Mouse (Mus musculus): ENCODE results near the gene Egr2. TPM values are rescaled to one million over a fixed set of nuclear protein-coding genes. Genes with fewer than 3 reads are reported as not detected.

Egr2 gene
- total and polyA plus RNA-seq, 2 experiments: 0.09 to 0.73 TPM

DNA sequence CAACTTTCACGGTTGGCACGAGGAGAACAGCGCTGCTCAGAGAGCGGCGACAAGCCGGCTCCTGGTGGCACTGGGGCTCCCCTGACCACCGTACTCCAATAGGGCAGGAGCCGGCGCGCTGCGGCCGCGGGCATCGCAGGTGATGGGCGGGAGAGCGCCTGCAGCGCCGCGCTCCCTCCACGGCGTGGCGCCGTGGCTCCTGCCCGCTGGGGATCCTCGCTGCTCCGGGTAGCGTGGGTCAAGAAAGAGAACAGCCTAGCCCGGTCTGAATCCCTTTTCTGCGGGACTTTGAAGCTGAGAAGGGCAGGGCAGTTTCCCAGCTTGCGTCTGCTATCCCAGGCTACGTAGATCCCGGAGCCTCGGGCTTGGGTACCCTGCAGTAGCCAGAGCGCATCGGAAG, 697 bp downstream of the Egr2 start:
- H3K27me3 ChIP-seq (ENCODE audit: control insufficient read depth, insufficient read depth, low read length): peaks cover 23% of the 10 kb centered on the region
- WGBS: under 1% methylated on average over 35 of the region's 35 CpGs

DNA sequence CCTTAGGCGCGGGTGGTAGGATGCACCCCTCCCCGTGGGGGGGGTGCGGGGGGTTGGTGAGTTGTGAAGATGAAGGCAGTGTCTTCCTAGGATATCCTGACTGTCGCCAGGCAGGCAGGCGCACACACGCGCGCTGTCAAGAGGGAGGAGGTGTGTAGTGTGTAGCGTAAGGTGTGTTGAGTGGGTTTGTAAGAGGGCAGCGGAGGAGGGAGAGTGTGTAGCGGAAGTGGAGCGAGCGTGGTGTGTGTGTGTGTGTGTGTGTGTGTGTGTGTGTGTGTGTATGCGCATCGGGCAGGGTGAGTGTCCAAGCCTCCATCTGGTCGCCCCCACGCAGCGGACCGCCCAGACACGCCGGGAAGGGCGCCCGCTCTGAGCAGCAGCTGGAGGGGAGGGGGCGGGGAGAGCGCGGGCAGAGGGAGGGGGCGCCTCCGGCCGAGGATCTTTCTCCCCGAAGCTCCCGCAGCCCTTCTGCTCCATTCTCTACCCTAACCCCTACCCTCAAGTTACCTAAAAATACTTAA, 1.4 kb downstream of the Egr2 start:
- Histone ChIP-seq H3K9ac (ENCODE audit: low read depth, low read length) (peak overlapping the region; percentile 63), H3K27me3 (ENCODE audit: control insufficient read depth, insufficient read depth, low read length) (peaks cover 23% of the 10 kb centered on the region), H3K4me3 (ENCODE audit: insufficient read depth, low read depth, low read length) (peak overlapping the region; percentile 49), H3K4me1 (ENCODE audit: control insufficient read depth, insufficient read depth, low read length) (peaks cover 3% of the 10 kb centered on the region; the same call in 1 of the 2 replicates), H3K36me3 (ENCODE audit: control insufficient read depth, insufficient read depth, low read length) (no peaks in the 10 kb centered on the region), H3K79me2 (ENCODE audit: control insufficient read depth, insufficient read depth, low read length) (no peaks in the 10 kb centered on the region), H3K27ac (replicated peaks; ENCODE audit: insufficient read depth, low read depth, low read length) (no peak overlapping the region)
- DNase-seq (ENCODE audit: extremely low read depth, low read depth, low spot score): peak; percentile 15
- TF ChIP-seq CTCF (IDR thresholded peaks at IDR 0.05; ENCODE audit: low read depth, low read length) (no peak), POLR2A (IDR thresholded peaks at IDR 0.05; ENCODE audit: extremely low read depth, insufficient read depth, low read length) (no peak)
- 2% methylated on average over 18 of the region's 32 CpGs for WGBS

More for the DNA sequence above, 697 bp downstream of the Egr2 start:
- Histone ChIP-seq H3K27ac (replicated peaks; ENCODE audit: insufficient read depth, low read depth, low read length) (no peak overlapping the region), H3K9ac (ENCODE audit: low read depth, low read length) (no peak overlapping the region), H3K36me3 (ENCODE audit: control insufficient read depth, insufficient read depth, low read length) (no peaks in the 10 kb centered on the region), H3K79me2 (ENCODE audit: control insufficient read depth, insufficient read depth, low read length) (no peaks in the 10 kb centered on the region), H3K4me3 (ENCODE audit: insufficient read depth, low read depth, low read length) (peak overlapping the region; percentile 43; the same call in 1 of the 2 replicates), H3K4me1 (ENCODE audit: control insufficient read depth, insufficient read depth, low read length) (peaks cover 3% of the 10 kb centered on the region; the same call in 1 of the 2 replicates)
- TF ChIP-seq CTCF (IDR thresholded peaks at IDR 0.05; ENCODE audit: low read depth, low read length): peak; percentile 91
- TF ChIP-seq POLR2A (IDR thresholded peaks at IDR 0.05; ENCODE audit: extremely low read depth, insufficient read depth, low read length): no peak
- DNase-seq (ENCODE audit: extremely low read depth, low read depth, low spot score): peak; percentile 44

DNA sequence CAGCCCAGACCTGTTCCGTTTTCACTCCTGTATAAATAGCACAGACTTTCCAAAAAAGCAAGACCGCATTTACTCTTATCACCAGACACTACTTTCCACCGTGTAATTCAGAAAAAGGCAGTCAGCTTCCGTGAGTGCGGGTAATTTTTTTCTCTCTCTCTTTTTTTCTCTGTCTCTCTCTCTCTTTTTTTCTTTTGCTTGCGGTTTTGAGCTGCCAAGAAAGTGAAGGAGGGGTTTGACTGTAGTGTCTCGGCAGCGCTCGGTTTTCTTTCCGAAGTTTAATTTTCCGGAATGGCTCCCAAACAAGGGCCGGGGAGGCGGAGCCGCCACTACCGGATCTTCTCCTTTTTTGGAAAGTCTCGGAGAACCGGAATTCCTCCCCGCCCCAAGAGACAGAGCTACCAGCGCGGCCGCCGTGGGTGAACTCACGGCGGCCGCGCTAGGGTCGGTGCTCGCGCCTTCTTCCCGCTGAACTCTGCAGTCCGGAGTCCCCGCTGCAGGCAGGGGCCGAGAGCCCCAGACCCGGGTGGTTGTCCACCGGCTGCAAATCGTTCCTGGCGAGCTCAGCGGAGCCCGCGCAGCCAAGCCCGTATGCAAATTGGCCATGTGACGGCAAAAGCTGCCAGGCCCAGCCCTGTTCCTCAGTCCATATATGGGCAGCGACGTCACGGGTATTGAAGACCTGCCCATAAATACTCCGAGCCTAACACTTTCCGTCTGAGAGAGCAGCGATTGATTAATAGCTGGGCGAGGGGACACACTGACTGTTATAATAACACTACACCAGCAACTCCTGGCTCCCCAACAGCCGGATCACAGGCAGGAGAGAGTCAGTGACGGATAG, 2.1 kb downstream of the Egr2 start:
- H3K27me3 ChIP-seq (ENCODE audit: control insufficient read depth, insufficient read depth, low read length): peaks cover 23% of the 10 kb centered on the region
- peak overlapping the region; percentile 68 for H3K9ac ChIP-seq (ENCODE audit: low read depth, low read length)
- peak overlapping the region; percentile 59 for H3K4me3 ChIP-seq (ENCODE audit: insufficient read depth, low read depth, low read length)
- DNase-seq (ENCODE audit: extremely low read depth, low read depth, low spot score): peak; percentile 90
- H3K27ac ChIP-seq (replicated peaks; ENCODE audit: insufficient read depth, low read depth, low read length): no peak overlapping the region; the same call in 1 of the 2 replicates
- peaks cover 3% of the 10 kb centered on the region; the same call in 1 of the 2 replicates for H3K4me1 ChIP-seq (ENCODE audit: control insufficient read depth, insufficient read depth, low read length)
- no peaks in the 10 kb centered on the region for H3K79me2 ChIP-seq (ENCODE audit: control insufficient read depth, insufficient read depth, low read length)
- WGBS: under 1% methylated on average over 51 of the region's 51 CpGs
- no peaks in the 10 kb centered on the region for H3K36me3 ChIP-seq (ENCODE audit: control insufficient read depth, insufficient read depth, low read length)
- no peak for TF ChIP-seq POLR2A (IDR thresholded peaks at IDR 0.05; ENCODE audit: extremely low read depth, insufficient read depth, low read length)

DNA sequence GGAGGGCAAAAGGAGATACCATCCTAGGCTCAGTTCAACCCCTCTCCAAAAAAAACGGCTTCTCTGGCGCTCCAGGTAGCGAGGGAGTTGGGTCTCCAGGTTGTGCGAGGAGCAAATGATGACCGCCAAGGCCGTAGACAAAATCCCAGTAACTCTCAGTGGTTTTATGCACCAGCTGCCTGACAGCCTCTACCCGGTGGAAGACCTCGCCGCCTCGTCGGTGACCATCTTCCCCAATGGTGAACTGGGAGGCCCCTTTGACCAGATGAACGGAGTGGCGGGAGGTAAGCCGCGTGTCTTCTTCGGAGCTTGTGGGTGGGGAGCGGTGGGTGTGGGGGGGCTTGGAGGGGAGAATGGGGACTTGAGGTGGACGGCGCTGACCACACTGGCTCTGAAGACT, 2.8 kb downstream of the Egr2 start:
- no peak for DNase-seq (ENCODE audit: extremely low read depth, low read depth, low spot score)
- 2% methylated on average over 19 of the region's 19 CpGs for WGBS
- H3K79me2 ChIP-seq (ENCODE audit: control insufficient read depth, insufficient read depth, low read length): no peaks in the 10 kb centered on the region
- no peak overlapping the region for H3K9ac ChIP-seq (ENCODE audit: low read depth, low read length)
- peaks cover 22% of the 10 kb centered on the region for H3K27me3 ChIP-seq (ENCODE audit: control insufficient read depth, insufficient read depth, low read length)
- H3K36me3 ChIP-seq (ENCODE audit: control insufficient read depth, insufficient read depth, low read length): no peaks in the 10 kb centered on the region
- TF ChIP-seq CTCF (IDR thresholded peaks at IDR 0.05; ENCODE audit: low read depth, low read length): no peak
- TF ChIP-seq POLR2A (IDR thresholded peaks at IDR 0.05; ENCODE audit: extremely low read depth, insufficient read depth, low read length): no peak
- H3K4me1 ChIP-seq (ENCODE audit: control insufficient read depth, insufficient read depth, low read length): peaks cover 3% of the 10 kb centered on the region; the same call in 1 of the 2 replicates
- no peak overlapping the region for H3K27ac ChIP-seq (replicated peaks; ENCODE audit: insufficient read depth, low read depth, low read length)
- peak overlapping the region; percentile 20; the same call in 1 of the 2 replicates for H3K4me3 ChIP-seq (ENCODE audit: insufficient read depth, low read depth, low read length)

DNA sequence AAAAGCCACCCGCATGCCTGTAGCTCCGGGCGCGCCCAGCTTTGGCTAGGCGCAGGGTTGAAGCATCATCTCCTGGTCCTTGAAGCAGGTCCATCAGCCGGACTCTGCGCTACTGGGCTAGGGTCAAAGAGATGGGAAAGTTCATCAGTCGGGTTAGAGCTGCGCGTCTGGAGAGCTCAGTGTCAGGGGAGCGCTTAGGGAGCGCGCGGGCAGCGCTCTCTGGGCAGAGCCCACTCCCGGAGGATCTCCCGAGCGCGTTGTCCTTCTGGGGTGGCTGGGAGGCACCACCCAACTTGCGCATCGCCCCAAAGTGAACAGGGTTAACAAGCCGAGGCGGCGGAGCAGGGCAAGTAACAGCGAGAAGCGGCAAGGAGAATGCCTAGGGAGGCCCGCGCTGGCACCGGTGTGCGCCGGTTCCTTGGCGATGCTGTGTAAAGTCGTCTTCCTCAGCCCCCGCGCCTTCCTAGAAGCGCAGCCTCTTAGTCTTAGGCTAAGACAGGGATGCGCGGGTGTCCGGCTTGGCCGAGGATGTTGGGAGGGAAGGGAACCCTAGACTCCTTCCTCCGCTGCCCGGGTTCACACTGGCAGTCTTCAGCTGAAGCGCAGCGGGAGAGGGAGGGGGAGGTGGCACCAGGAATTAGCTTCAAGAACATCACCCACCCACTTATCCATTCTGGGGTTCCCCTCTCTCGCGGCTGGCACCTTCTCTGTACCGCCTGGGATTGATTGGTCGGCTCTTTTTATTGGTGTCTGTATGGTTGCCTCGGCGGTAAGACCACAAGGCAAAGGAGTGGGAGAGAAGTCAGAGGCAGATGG, 3.5 kb downstream of the Egr2 start:
- Histone ChIP-seq H3K9ac (ENCODE audit: low read depth, low read length) (no peak overlapping the region), H3K27ac (replicated peaks; ENCODE audit: insufficient read depth, low read depth, low read length) (no peak overlapping the region), H3K79me2 (ENCODE audit: control insufficient read depth, insufficient read depth, low read length) (no peaks in the 10 kb centered on the region), H3K27me3 (ENCODE audit: control insufficient read depth, insufficient read depth, low read length) (peaks cover 20% of the 10 kb centered on the region), H3K36me3 (ENCODE audit: control insufficient read depth, insufficient read depth, low read length) (no peaks in the 10 kb centered on the region), H3K4me1 (ENCODE audit: control insufficient read depth, insufficient read depth, low read length) (peaks cover 3% of the 10 kb centered on the region; the same call in 1 of the 2 replicates), H3K4me3 (ENCODE audit: insufficient read depth, low read depth, low read length) (peak overlapping the region; percentile 11; the same call in 1 of the 2 replicates)
- TF ChIP-seq CTCF (IDR thresholded peaks at IDR 0.05; ENCODE audit: low read depth, low read length) (no peak), POLR2A (IDR thresholded peaks at IDR 0.05; ENCODE audit: extremely low read depth, insufficient read depth, low read length) (no peak)
- DNase-seq (ENCODE audit: extremely low read depth, low read depth, low spot score): no peak
- 3% methylated on average over 50 of the region's 50 CpGs for WGBS
